Mouse (Mus musculus) MEL-GATA-1-ER (cell line): ENCODE results near the gene Dnpep.

Experiments
- DNase-seq: peaks from one replicate; pipeline ENCODE4 v3.0.0-alpha.2; 2012; ENCODE audit warnings: low read depth; ENCODE audit errors: extremely low read depth

The Dnpep gene

GRCm38 (mm10) chr1:75317241-75318201 is at the start of gene Dnpep:
Dnpep (minus strand) TSS chr1:75317990.
- DNase-seq, result peak; percentile 97

GRCm38 (mm10) chr1:75365510-75366137 is 47.8 kb upstream of the Dnpep start:
- no peak for DNase-seq

DNA sequence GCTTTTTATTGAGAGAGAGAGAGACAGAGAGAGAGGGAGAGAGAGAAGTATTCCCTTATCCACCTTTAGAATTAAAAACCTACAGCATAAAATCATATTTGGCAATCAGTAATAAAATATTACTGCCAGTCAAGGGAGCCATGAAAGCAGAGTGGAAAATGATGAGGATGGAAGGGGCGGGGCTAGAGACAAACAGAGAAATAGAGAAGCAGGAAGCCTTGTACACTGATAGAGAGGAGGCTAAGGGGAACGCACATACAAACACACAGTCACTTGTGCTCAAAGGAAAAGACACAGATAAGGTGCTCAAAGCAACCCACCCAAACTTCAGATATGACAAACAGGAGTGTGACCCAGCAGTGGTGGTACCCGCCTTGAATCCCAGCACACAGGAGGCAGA is 46.1 kb upstream of the Dnpep start:
- DNase-seq, result peak; percentile 44

- peak; percentile 72 for DNase-seq
Observed at GRCm38 (mm10) chr1:75361750-75362149, 44.0 kb upstream of the Dnpep start.

DNA sequence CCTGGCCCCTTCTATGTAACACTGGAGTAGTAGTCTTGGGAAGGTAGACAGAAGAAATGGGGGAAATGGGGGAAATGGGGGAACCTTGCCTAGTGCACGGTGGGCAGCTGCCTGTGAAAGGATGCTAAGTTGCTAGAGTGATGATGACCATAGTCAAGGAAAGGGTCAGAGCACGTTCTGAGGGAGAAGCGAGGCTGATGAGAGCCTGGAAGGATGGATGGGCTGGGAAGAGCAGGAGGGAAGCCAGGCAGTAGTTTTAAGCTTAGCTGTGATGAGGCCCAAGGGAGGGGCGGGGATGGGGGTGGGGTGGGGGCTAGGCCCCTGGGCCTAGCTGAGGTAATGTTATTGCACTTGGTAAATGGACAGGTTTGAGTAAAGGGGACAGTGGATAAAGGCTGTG is 43.3 kb upstream of the Dnpep start:
- no peak for DNase-seq

GRCm38 (mm10) chr1:75360112-75361031 is 42.6 kb upstream of the Dnpep start, which contains the start of gene Des:
Des (plus strand) TSS chr1:75360329.
- DNase-seq, result no peak

DNA sequence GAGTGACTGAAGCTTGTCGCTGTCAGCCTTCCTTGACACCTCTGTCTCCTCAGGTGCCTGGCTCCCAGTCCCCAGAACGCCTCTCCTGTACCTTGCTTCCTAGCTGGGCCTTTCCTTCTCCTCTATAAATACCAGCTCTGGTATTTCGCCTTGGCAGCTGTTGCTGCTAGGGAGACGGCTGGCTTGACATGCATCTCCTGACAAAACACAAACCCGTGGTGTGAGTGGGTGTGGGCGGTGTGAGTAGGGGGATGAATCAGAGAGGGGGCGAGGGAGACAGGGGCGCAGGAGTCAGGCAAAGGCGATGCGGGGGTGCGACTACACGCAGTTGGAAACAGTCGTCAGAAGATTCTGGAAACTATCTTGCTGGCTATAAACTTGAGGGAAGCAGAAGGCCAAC is 41.6 kb upstream of the Dnpep start:
- no peak for DNase-seq

- DNase-seq, result no peak
Observed at GRCm38 (mm10) chr1:75358009-75358408, 40.2 kb upstream of the Dnpep start.

DNA sequence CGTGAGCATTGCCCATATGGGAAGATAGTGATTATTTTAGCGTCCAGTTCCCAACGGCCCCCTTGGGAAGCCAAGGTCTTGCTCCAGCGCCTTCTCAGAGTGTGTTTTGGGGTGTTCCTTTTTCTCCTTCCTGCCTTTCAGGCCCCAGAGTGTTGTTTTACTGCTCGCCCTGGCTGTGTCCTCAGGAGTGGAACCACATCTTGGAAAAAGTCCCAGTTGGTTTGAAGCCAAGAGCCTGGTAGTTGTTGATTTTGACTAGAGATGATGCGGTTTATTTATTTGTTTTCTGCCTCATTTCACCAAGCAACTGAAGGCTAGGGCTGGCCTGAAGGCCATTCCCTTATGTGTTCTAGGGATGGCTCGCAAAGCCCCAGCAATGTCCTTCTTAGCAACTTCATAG is 39.5 kb upstream of the Dnpep start:
- no peak for DNase-seq

- DNase-seq, result no peak
Observed at GRCm38 (mm10) chr1:75349275-75349674, 31.5 kb upstream of the Dnpep start.

DNA sequence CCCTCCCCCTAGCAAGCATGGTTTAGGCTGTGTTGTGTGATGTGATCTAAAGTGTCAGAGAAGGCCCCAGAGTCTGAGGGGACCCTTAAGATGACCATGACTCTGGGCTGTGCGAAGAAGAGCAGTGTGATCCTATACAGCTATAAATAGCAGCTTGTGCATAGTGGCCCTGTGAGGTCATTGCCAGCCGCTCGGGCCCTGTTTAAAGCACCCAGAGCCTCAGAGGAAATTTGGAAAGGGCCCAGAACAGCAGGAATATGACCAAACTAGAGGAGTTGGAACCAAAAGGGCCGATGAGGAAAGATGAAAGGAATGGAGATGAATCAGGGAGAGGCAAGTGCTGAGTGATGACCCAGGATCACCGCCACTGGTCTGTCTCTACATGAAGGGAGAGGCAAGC is 29.5 kb upstream of the Dnpep start:
- DNase-seq, result no peak

DNA sequence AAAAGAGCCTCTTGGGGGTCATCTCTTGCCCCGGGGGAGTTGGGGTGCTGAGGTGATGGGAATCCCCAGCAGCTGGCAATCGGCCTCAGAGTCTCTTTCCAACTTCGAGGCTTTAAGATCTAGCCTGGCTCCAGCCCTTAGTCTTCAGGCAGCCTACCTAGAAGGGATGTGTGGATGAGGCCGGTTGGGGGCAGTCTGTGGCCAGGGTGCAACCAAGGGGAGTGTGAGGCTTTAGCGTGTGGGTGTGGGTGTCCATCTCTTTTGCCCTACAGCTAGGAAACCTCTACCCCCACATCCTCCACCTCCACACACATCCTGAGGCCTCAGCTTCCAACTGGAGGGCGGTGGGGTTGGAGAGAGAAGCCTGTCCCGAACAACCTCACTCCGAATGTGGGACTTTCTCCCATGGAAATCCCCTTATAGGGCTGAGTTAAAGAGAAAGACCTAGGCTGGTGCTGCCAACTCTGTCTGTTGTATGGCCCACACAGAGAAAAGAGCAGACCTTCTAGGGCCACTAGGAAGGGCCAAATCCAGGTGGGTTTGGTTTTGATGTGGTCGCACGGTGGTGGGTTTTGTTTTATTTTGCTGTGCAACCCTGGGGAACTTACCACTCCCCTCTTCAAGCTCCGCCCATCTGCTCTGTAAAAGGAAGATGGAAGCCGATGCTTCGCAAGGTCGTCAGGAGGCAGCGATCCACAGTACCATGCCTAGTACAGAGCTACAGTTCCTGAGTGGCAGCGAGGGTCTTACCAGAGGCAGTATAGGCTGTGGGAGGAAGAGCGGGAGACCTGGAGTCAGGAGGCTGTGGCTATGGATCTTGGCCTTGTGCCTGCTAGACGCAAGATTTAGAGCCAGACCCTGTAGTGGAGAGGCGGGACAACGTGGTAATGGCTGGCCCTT is 27.5 kb upstream of the Dnpep start:
- DNase-seq, result no peak

DNA sequence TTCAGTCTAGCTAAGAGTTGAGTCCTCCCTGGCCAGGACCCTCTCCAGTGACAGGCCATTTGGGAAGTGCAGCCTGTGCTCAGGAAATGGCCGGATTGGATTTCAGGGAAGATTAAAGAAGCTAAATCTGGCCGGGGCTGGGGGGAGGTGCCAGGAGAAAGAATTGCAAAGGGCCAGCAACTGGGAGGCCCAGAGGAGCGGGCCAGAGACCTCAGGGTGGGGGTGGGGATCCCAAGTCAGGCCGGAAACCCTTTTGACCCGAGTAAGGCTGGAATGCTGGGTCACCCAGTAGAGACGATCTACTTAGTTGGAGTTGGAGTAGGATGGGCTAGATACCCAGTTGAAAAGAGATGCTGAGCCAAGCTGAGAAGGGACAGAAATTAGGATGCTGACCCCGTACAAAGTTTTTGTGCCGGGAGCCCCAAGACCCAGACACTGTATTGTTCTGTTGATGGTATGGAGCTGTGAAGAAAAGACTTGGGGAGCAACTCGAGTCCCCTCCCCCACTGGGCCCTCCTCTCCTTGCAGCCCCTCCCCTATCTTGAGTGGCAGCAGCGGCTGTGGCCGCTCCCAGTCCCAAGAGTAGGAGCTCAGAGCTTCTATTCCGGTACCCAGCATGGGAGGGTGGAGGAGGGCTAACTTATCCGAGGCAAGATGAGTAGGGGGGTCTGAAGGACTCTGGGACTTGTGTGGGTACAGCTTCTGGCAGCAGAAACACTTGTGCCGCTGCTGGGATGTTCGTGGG is 26.7 kb upstream of the Dnpep start:
- DNase-seq, result no peak

- DNase-seq, result peak; percentile 29
Observed at GRCm38 (mm10) chr1:75342874-75343416, 25.2 kb upstream of the Dnpep start.

- no peak for DNase-seq
Observed at GRCm38 (mm10) chr1:75340519-75340918, 22.7 kb upstream of the Dnpep start.

- DNase-seq, result no peak
Observed at GRCm38 (mm10) chr1:75339337-75339736, 21.5 kb upstream of the Dnpep start.

DNA sequence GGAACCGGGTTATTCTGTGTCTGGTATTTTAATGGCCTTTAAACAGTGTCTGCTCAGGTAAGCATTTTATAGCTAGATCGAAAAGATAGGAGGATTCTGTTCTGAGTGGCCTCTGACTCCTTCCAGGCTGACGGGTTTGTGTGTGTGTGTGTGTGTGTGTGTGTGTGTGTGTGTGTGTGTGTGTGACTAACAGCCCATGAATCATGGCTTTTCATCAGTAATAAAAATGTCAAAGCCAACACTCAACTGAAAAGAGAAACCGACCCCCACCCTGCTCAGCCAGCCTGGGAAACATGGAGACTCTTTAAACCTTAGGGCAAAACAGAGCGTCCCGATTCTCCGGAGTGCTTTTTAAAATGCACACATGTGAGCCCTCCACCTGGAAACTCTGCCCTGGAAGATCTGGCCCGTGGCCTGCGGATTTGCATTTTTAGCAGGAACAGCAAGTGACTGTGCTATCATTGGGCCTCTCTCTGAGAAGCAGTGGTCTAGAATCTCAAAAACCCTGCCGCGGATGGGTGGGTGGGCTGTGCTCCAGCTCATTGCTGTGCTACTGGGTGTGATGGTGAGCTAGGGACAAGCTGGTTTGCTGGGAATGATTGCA is 20.4 kb upstream of the Dnpep start:
- no peak for DNase-seq

DNA sequence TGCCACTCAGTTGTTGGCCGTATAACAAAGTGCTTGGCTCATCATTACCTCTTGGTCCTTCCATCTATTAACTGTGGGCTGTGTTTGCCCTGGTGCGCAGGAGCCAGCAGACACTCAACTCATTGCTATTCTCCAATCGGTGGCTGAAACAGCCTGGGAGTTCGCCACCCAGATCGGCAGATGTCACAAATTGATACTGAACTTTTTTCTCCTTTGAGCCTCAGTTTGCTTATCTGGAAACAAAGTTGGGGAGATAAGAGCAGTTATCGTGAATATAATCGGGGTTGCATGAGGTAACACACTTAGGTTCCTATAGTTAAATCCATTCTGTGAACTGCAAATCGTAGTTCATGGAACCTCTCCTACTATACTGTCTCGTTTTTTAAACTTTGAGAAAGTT is 19.3 kb upstream of the Dnpep start:
- no peak for DNase-seq

GRCm38 (mm10) chr1:75336461-75336860 is 18.7 kb upstream of the Dnpep start:
- no peak for DNase-seq
